Mouse (Mus musculus) embryonic fibroblast, embryonic 13.5 days (primary cell): ENCODE measurements around the gene Actl6a. TPM values are rescaled to one million over a fixed set of nuclear protein-coding genes. Genes with fewer than 3 reads are reported as not detected.

Source experiments
- H3K27ac ChIP-seq: 2 replicates; pipeline ENCODE4 v1.5.1; 2012; ENCODE audit warnings: low read length, control low read depth, inconsistent platforms; ENCODE audit not compliant: insufficient read depth
- H3K4me1 ChIP-seq: 2 replicates; pipeline ENCODE4 v1.6.1; 2011; ENCODE audit warnings: low read length; ENCODE audit not compliant: control insufficient read depth, insufficient read depth
- H3K4me3 ChIP-seq: 2 replicates; pipeline ENCODE4 v1.5.1; 2011; ENCODE audit warnings: mild to moderate bottlenecking, control low read depth, low read length; ENCODE audit not compliant: insufficient read depth
- CTCF ChIP-seq: IDR thresholded peaks from 2 replicates; pipeline ENCODE4 v1.5.1; 2011; ENCODE audit warnings: mild to moderate bottlenecking, control low read depth, low read length, moderate library complexity, borderline replicate concordance; ENCODE audit not compliant: insufficient read depth
- POLR2A ChIP-seq: IDR thresholded peaks from 2 replicates; pipeline ENCODE4 v1.6.1; 2011; ENCODE audit warnings: low read depth, mild to moderate bottlenecking, control low read depth, low read length, moderate library complexity
- polyA plus RNA-seq: library from polyadenylated mRNA; stranded (reverse); fragments of >200 nt; gene quantifications from 2 replicates; pipeline ENCODE4 v1.2.4, GENCODE M21; 2011; ENCODE audit warnings: low read depth; ENCODE audit not compliant: missing spikeins, insufficient read length

Actl6a gene
- polyA plus RNA-seq, 1 experiment: 62.1 TPM

DNA sequence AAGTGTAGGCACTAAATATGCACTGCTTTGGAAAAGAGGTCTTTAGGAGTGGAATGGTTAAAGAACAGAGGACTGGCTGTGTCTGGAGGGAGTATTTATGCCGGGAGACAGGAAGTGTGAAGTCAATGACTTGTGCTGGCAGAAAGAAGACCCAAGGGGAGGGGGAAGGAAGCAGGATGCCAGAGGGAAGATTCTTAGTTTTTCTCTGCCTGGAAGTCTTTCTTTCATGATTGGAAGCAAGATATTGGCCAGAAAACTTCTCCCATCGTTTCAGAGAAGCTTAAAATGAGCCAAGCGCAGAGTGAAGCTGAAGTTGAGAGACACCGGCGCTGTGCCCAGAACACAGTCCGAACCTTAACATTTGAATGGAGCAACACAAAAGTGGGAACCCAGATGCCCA is 36.9 kb upstream of the Actl6a start:
- no peak for TF ChIP-seq CTCF
- no peak for TF ChIP-seq POLR2A
- Histone ChIP-seq H3K4me1 (no peaks in the 10 kb centered on the region), H3K4me3 (no peak overlapping the region), H3K27ac (no peak overlapping the region)

DNA sequence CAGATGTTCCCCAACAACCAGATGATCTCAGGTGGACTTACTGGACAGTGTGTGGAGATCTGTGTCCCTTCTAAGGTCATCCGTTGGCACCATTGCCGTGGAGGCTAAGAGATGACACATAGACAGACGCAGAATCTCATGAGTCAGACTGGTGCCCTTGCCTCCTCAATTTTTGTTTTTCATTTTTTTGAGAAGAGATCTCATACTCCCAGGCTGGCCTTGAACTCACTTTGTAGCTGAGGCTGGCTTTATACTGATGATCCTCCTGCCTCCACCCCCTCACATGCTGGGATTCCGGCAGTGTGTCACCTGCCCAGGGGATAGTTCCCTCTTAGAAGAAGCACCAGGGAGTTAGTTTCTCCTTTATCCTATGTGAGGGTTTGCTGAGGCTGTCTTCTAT is 35.9 kb upstream of the Actl6a start:
- Histone ChIP-seq H3K4me3 (no peak overlapping the region), H3K27ac (no peak overlapping the region), H3K4me1 (no peaks in the 10 kb centered on the region)
- TF ChIP-seq POLR2A: no peak
- TF ChIP-seq CTCF: no peak

- TF ChIP-seq CTCF (no peak), POLR2A (no peak)
- Histone ChIP-seq H3K4me1 (no peaks in the 10 kb centered on the region), H3K4me3 (no peak overlapping the region), H3K27ac (no peak overlapping the region)
Observed at GRCm38 (mm10) chr3:32673151-32673550, 32.9 kb upstream of the Actl6a start.

DNA sequence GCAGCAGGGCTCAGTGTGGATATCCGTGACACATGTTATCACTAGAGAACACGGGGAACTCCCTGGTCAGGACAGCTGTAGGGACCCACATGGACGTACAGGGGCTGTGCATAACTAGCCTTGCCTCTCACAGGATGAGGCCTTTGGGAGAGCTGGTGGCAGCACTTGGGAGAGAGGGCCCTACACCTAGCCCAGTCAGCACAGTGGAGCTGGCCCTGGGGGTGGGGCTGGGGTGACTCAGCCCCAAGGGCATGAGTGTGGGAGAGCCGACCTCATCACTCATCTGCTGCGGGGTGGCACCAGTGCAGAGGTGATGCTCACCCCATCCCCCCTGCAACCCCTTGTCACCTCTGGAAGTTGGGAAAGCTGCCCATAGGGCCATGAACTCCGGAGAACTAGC is 29.7 kb upstream of the Actl6a start:
- no peak overlapping the region for H3K27ac ChIP-seq
- no peak overlapping the region for H3K4me3 ChIP-seq
- no peak for TF ChIP-seq POLR2A
- no peak for TF ChIP-seq CTCF
- no peaks in the 10 kb centered on the region for H3K4me1 ChIP-seq

GRCm38 (mm10) chr3:32682910-32683531 is 23.1 kb upstream of the Actl6a start:
- H3K4me3 ChIP-seq: no peak overlapping the region
- H3K27ac ChIP-seq: no peak overlapping the region
- no peak for TF ChIP-seq CTCF
- TF ChIP-seq POLR2A: no peak
- no peaks in the 10 kb centered on the region for H3K4me1 ChIP-seq

- Histone ChIP-seq H3K4me1 (no peaks in the 10 kb centered on the region), H3K27ac (no peak overlapping the region), H3K4me3 (no peak overlapping the region)
- TF ChIP-seq CTCF (no peak), POLR2A (no peak)
Observed at GRCm38 (mm10) chr3:32684631-32685030, 21.5 kb upstream of the Actl6a start.

DNA sequence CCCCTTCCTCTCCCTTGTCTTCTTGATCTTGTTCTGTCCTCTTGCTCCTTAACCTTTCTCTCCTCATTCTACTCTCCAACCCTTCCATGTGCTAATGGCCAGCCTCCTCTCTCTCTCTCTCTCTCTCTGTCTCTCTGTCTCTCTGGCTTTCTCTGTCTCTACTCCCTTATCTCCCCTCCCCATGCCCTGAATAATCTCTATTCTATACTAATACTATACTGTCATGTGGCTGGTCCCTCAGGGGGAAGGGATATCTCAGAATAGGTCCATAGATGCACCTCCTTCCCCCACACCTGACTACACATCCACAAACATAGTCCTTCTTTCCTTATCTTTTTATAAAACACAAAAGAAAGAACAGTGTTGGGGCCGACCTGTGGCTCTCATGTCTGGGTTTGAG is 19.6 kb upstream of the Actl6a start:
- no peak overlapping the region for H3K4me3 ChIP-seq
- H3K4me1 ChIP-seq: no peaks in the 10 kb centered on the region
- TF ChIP-seq CTCF (no peak), POLR2A (no peak)
- no peak overlapping the region for H3K27ac ChIP-seq

DNA sequence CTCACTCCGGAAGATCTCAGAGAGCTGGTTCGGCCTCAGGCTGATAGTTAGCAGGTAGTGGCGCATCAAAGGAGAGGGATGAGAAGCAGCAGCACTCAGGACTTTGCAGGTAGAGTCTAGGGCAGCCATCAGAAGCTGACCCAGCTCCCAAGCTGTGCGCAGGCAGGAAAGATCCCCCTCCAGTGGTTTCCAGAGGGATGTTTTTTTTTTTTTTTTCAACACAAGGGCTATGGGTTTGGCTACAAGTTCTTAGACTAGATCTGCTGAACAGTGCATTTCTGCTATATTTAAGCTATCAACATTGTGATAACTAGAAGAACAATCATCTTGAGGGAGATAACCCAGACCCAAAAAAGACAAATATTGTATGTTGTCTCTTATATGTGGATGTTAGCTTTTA is 18.9 kb upstream of the Actl6a start:
- no peak overlapping the region for H3K27ac ChIP-seq
- TF ChIP-seq CTCF (no peak), POLR2A (no peak)
- H3K4me1 ChIP-seq: no peaks in the 10 kb centered on the region
- H3K4me3 ChIP-seq: no peak overlapping the region

DNA sequence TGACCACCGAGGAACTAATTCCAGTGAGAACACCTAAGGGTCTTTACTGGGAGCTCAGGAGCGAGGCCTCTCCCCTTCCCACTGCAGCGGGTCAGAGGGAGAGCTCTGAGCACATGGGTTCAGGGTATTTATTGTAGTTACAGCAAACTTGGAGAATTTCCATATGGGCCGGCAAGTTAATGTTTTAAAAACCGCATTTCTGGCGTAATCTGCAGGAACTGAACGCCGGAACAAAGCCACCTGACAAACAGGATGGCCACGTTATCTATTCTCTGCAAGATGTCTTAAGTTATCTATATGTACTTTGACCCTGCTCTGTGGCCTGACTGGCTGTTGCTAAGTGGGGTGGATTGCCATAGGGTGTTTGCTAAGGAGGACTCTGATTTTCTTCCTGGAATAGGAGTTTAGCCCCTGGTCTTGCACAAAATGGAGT is 16.5 kb upstream of the Actl6a start:
- no peaks in the 10 kb centered on the region for H3K4me1 ChIP-seq
- TF ChIP-seq POLR2A (no peak), CTCF (no peak)
- H3K4me3 ChIP-seq: no peak overlapping the region
- H3K27ac ChIP-seq: no peak overlapping the region

GRCm38 (mm10) chr3:32690008-32690407 is 16.1 kb upstream of the Actl6a start:
- TF ChIP-seq POLR2A (no peak), CTCF (no peak)
- Histone ChIP-seq H3K27ac (no peak overlapping the region), H3K4me3 (no peak overlapping the region), H3K4me1 (no peaks in the 10 kb centered on the region)
